ENCODE assay signal across 9 mouse cellular contexts in the genomic region with DNA sequence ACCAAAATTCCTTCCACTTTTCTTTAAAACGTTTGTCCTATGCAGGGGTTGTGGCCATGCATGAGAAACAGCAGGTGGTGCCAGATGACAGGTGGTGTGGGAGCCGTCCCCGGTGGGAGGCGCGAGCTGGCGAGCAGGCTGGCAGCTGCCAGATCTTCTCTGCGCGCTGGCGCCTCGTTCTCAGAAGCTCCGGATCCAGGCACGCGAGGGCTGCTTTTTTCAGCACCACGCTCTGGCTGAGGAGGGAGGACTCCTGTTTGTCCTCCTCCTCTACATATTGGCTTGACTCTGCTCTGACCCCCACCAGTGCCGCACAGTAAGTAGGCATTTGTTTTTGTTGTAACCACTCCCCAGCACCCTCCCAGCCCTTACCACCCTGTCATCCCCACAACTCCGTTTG. TPM values are rescaled to one million over a fixed set of nuclear protein-coding genes. Genes with fewer than 3 reads are reported as not detected.
DNase-seq lines count a peak whose midpoint lies in the region; TF ChIP-seq lines count a peak whose summit lies in the region.
"Had no signal": no experiment of that assay in that cellular context is flagged by ENCODE, and none has a peak within 500 bp of the region (broad histone marks: within the 10 kb centered on the region; RNA-seq: fewer than 3 reads in every experiment).

A gene (plus strand): TSS at position 183 of the 400 bp plus-strand sequence.

- peaks cover 3% of the 10 kb centered on the region; the same call in 1 of the 2 replicates for H3K9me3 ChIP-seq in megakaryocyte, embryonic 14.5 days

- H3K27ac ChIP-seq in left cerebral cortex, adult 2 months, result peak within 1 kb of the TSS; percentile 94

- H3K36me3 ChIP-seq in megakaryocyte, embryonic 14.5 days (replicated peaks; ENCODE audit: low read length), result peaks cover 29% of the 10 kb centered on the region

- intact Hi-C loops in left cerebral cortex, adult 2 months (cut with DNase I), result loop anchor here (1.0 to 5.0 kb wide), 4 partner anchors 61 to 162 kb away; no protein-coding TSS in a partner anchor

- peaks cover 44% of the 10 kb centered on the region for H3K4me1 ChIP-seq in megakaryocyte, embryonic 14.5 days

- H3K27me3 ChIP-seq in megakaryocyte, embryonic 14.5 days (replicated peaks), result peaks cover 24% of the 10 kb centered on the region

- peak; percentile 68 for TF ChIP-seq CTCF in left cerebral cortex, adult 2 months (IDR thresholded peaks at IDR 0.05)

- peak; percentile 82 for DNase-seq in Muller cell, postnatal 12 days (ENCODE audit: inconsistent ontology term)
- peak; percentile 74 to 89 for DNase-seq in cerebellum, postnatal 4 days (ENCODE audit: low spot score in 2 of 2)
- DNase-seq in gastrocnemius, postnatal 10 days, result peak; percentile 68
- peak; percentile 89 for DNase-seq in induced T-regulatory cell, adult 2 months (ENCODE audit: low read depth)
- DNase-seq in left cerebral cortex, adult 2 months (ENCODE audit: extremely low spot score in 1 of 2, low spot score in 2 of 2), result peak; percentile 89 to 90
- peak; percentile 95 to 96 for DNase-seq in right cerebral cortex, postnatal 10 days (ENCODE audit: low spot score in 2 of 2)
- DNase-seq in urinary bladder, postnatal 10 days (ENCODE audit: low spot score), result peak; percentile 23

- H3K4me3 ChIP-seq in left cerebral cortex, adult 2 months, result peak within 1 kb of the TSS; percentile 62
- peak within 1 kb of the TSS; percentile 94 for H3K4me3 ChIP-seq in megakaryocyte, embryonic 14.5 days (replicated peaks)
- H3K4me3 ChIP-seq: erythroblast, embryonic 14.5 days had no signal

RNA-seq across cellular contexts. Expression of the gene that starts here (rescaled TPM):
- total RNA-seq in gastrocnemius, postnatal 10 days (2021), result 1 to 10 TPM; 1.3 to 2.6 TPM
- 100 to 1,000 TPM; 605 to 615 TPM for total RNA-seq in left cerebral cortex, adult 2 months (2021)
- polyA plus RNA-seq in megakaryocyte, embryonic 14.5 days (2012; ENCODE audit: insufficient read depth, low replicate concordance), result 12.5 TPM in 1 of 2 replicates, not detected in the other
- polyA plus RNA-seq: erythroblast, embryonic 14.5 days had no signal

Comparison
In these comparisons a context has a peak if more than half of its experiments do, and no peak if none do; other contexts are left out.
1. Peak in every context shown above with its lines: DNase-seq, H3K4me3 ChIP-seq and H3K27ac ChIP-seq.
2. RNA of the gene that starts here (total RNA-seq): 605 to 615 TPM in left cerebral cortex, adult 2 months; 1.3 to 2.6 TPM in gastrocnemius, postnatal 10 days; every median in the first group is over 100 times any median in the second.
3. DNase-seq: peak in every context shown above with its lines; median percentile 96 in right cerebral cortex, postnatal 10 days; 90 in left cerebral cortex, adult 2 months; 89 in induced T-regulatory cell, adult 2 months; 82 in Muller cell, postnatal 12 days; 82 in cerebellum, postnatal 4 days; 68 in gastrocnemius, postnatal 10 days; 23 in urinary bladder, postnatal 10 days.